Mouse (Mus musculus): ENCODE results near the gene Bcl7a. TPM values are rescaled to one million over a fixed set of nuclear protein-coding genes. Genes with fewer than 3 reads are reported as not detected.

The Bcl7a gene
- total and polyA plus RNA-seq, 2 experiments from 2014 or later, result 6.6 to 10.2 TPM

GRCm38 (mm10) chr5:123406952-123407351 is 63.3 kb downstream of the Bcl7a start:
- H3K27ac ChIP-seq (ENCODE audit: low read depth), result no peak overlapping the region
- no peak for ATAC-seq (ENCODE audit: insufficient read depth, low read depth)
- no peaks in the 10 kb centered on the region for H3K9me3 ChIP-seq (replicated peaks; ENCODE audit: control insufficient read depth, low read length)
- TF ChIP-seq CTCF (IDR thresholded peaks at IDR 0.05; ENCODE audit: low read depth), result no peak
- TF ChIP-seq EP300 (IDR thresholded peaks at IDR 0.05; ENCODE audit: low read depth), result no peak
- H3K36me3 ChIP-seq (replicated peaks; ENCODE audit: control insufficient read depth, insufficient read depth, low read length), result peaks cover 11% of the 10 kb centered on the region; the same call in 1 of the 2 replicates
- H3K9ac ChIP-seq (replicated peaks; ENCODE audit: low read depth, low read length), result no peak overlapping the region
- H3K4me1 ChIP-seq (ENCODE audit: control insufficient read depth, insufficient read depth), result 0 out of 2 replicates have a peak, but pooled peaks cover 7% of the 10 kb centered on the region
- no peak overlapping the region for H3K4me2 ChIP-seq (ENCODE audit: low read depth, low read length)
- H3K4me3 ChIP-seq (ENCODE audit: low read depth, low read length), result no peak overlapping the region
- DNase-seq (ENCODE audit: low spot score), result no peak
- H3K27me3 ChIP-seq (ENCODE audit: control insufficient read depth, insufficient read depth, low read length), result no peaks in the 10 kb centered on the region
- WGBS, result 51% methylated on average over 2 of the region's 2 CpGs

- Histone ChIP-seq H3K4me3 (ENCODE audit: low read depth, low read length) (no peak overlapping the region), H3K27ac (ENCODE audit: low read depth) (no peak overlapping the region), H3K36me3 (replicated peaks; ENCODE audit: control insufficient read depth, insufficient read depth, low read length) (peaks cover 6% of the 10 kb centered on the region; the same call in 1 of the 2 replicates), H3K9me3 (replicated peaks; ENCODE audit: control insufficient read depth, low read length) (no peaks in the 10 kb centered on the region), H3K4me1 (ENCODE audit: control insufficient read depth, insufficient read depth) (0 out of 2 replicates have a peak, but pooled peaks cover 7% of the 10 kb centered on the region), H3K9ac (replicated peaks; ENCODE audit: low read depth, low read length) (no peak overlapping the region), H3K4me2 (ENCODE audit: low read depth, low read length) (no peak overlapping the region), H3K27me3 (ENCODE audit: control insufficient read depth, insufficient read depth, low read length) (no peaks in the 10 kb centered on the region)
- ATAC-seq (ENCODE audit: insufficient read depth, low read depth) (no peak), DNase-seq (ENCODE audit: low spot score) (no peak)
- WGBS, result 47% methylated on average over 3 of the region's 3 CpGs
- no peak for TF ChIP-seq EP300 (IDR thresholded peaks at IDR 0.05; ENCODE audit: low read depth)
- TF ChIP-seq CTCF (IDR thresholded peaks at IDR 0.05; ENCODE audit: low read depth), result no peak
These were observed 64.5 kb downstream of the Bcl7a start for GRCm38 (mm10) chr5:123408176-123408575.

GRCm38 (mm10) chr5:123412193-123412592 is 68.6 kb downstream of the Bcl7a start:
- Histone ChIP-seq H3K4me2 (ENCODE audit: low read depth, low read length) (no peak overlapping the region), H3K4me1 (ENCODE audit: control insufficient read depth, insufficient read depth) (peaks cover 30% of the 10 kb centered on the region), H3K36me3 (replicated peaks; ENCODE audit: control insufficient read depth, insufficient read depth, low read length) (peaks cover 6% of the 10 kb centered on the region; the same call in 1 of the 2 replicates), H3K27me3 (ENCODE audit: control insufficient read depth, insufficient read depth, low read length) (no peaks in the 10 kb centered on the region), H3K9me3 (replicated peaks; ENCODE audit: control insufficient read depth, low read length) (no peaks in the 10 kb centered on the region), H3K27ac (ENCODE audit: low read depth) (peak overlapping the region; percentile 28; the same call in 1 of the 2 replicates), H3K9ac (replicated peaks; ENCODE audit: low read depth, low read length) (no peak overlapping the region), H3K4me3 (ENCODE audit: low read depth, low read length) (no peak overlapping the region)
- 59% methylated on average over 4 of the region's 4 CpGs for WGBS
- TF ChIP-seq EP300 (IDR thresholded peaks at IDR 0.05; ENCODE audit: low read depth) (no peak), CTCF (IDR thresholded peaks at IDR 0.05; ENCODE audit: low read depth) (no peak)
- DNase-seq (ENCODE audit: low spot score) (no peak), ATAC-seq (ENCODE audit: insufficient read depth, low read depth) (no peak)

- no peaks in the 10 kb centered on the region for H3K9me3 ChIP-seq (replicated peaks; ENCODE audit: control insufficient read depth, low read length)
- WGBS, result 45% methylated on average over 2 of the region's 2 CpGs
- ATAC-seq (ENCODE audit: insufficient read depth, low read depth) (no peak), DNase-seq (ENCODE audit: low spot score) (no peak)
- TF ChIP-seq EP300 (IDR thresholded peaks at IDR 0.05; ENCODE audit: low read depth) (no peak), CTCF (IDR thresholded peaks at IDR 0.05; ENCODE audit: low read depth) (no peak)
- no peaks in the 10 kb centered on the region for H3K27me3 ChIP-seq (ENCODE audit: control insufficient read depth, insufficient read depth, low read length)
- H3K4me1 ChIP-seq (ENCODE audit: control insufficient read depth, insufficient read depth), result peaks cover 29% of the 10 kb centered on the region
- no peak overlapping the region for H3K4me3 ChIP-seq (ENCODE audit: low read depth, low read length)
- no peak overlapping the region for H3K9ac ChIP-seq (replicated peaks; ENCODE audit: low read depth, low read length)
- H3K36me3 ChIP-seq (replicated peaks; ENCODE audit: control insufficient read depth, insufficient read depth, low read length), result peaks cover 6% of the 10 kb centered on the region; the same call in 1 of the 2 replicates
- H3K4me2 ChIP-seq (ENCODE audit: low read depth, low read length), result no peak overlapping the region
- no peak overlapping the region for H3K27ac ChIP-seq (ENCODE audit: low read depth)
These were observed 70.3 kb downstream of the Bcl7a start for GRCm38 (mm10) chr5:123413866-123414363.

GRCm38 (mm10) chr5:123416149-123416548 is 72.5 kb downstream of the Bcl7a start:
- H3K27ac ChIP-seq (ENCODE audit: low read depth), result peak overlapping the region; percentile 74; the same call in 1 of the 2 replicates

More at GRCm38 (mm10) chr5:123416149-123416548, 72.5 kb downstream of the Bcl7a start:
- Histone ChIP-seq H3K27me3 (ENCODE audit: control insufficient read depth, insufficient read depth, low read length) (no peaks in the 10 kb centered on the region), H3K4me3 (ENCODE audit: low read depth, low read length) (no peak overlapping the region), H3K4me2 (ENCODE audit: low read depth, low read length) (no peak overlapping the region), H3K36me3 (replicated peaks; ENCODE audit: control insufficient read depth, insufficient read depth, low read length) (no peaks in the 10 kb centered on the region), H3K9ac (replicated peaks; ENCODE audit: low read depth, low read length) (no peak overlapping the region), H3K4me1 (ENCODE audit: control insufficient read depth, insufficient read depth) (peaks cover 29% of the 10 kb centered on the region), H3K9me3 (replicated peaks; ENCODE audit: control insufficient read depth, low read length) (no peaks in the 10 kb centered on the region)
- no peak for ATAC-seq (ENCODE audit: insufficient read depth, low read depth)
- DNase-seq (ENCODE audit: low spot score), result no peak
- TF ChIP-seq EP300 (IDR thresholded peaks at IDR 0.05; ENCODE audit: low read depth) (no peak), CTCF (IDR thresholded peaks at IDR 0.05; ENCODE audit: low read depth) (no peak)
- WGBS, result 64% methylated on average over 3 of the region's 3 CpGs
